Mouse (Mus musculus): Measurements from ENCODE around the gene Abcc4. TPM values are rescaled to one million over a fixed set of nuclear protein-coding genes. Genes with fewer than 3 reads are reported as not detected.

Gene Abcc4
- total and polyA plus RNA-seq, 3 experiments: 10.4 to 28.7 (median 26.5) TPM

DNA sequence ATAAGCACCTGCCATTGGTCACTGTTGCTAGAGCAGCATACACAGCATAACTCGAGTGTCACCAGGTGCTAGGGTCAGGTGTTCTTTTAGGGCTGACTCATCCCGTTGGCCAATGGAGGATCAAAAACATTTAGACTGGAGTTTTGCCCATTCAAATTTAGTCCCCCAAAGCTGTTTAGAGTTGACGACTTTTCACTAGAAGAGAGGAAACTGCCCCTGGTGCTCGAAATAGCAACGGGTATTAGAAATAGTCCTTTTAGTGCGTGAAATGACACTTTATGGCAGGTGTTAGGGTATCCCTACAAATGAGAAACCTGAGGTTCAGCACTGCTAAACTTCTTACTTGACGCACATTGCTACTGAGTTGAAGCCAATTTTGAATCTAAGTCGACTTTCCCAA lies 265.9 kb downstream of the Abcc4 start (continued):
- TF ChIP-seq EP300 (IDR thresholded peaks at IDR 0.05; ENCODE audit: low read length): peak; percentile 67
- no peak for TF ChIP-seq POLR2A (IDR thresholded peaks at IDR 0.05; ENCODE audit: low read depth, low read length)
- TF ChIP-seq ELF1 (IDR thresholded peaks at IDR 0.05; ENCODE audit: low read depth, low read length): no peak
- peak; percentile 85 for TF ChIP-seq MEF2A (IDR thresholded peaks at IDR 0.05; ENCODE audit: borderline replicate concordance, low read depth, low read length)
- TF ChIP-seq CTCF (conservative IDR thresholded peaks at IDR 0.05 in 1 of 2, IDR thresholded peaks at IDR 0.05 in 1 of 2; ENCODE audit: low read depth in 2 of 2, low read length in 2 of 2): no peak

DNA sequence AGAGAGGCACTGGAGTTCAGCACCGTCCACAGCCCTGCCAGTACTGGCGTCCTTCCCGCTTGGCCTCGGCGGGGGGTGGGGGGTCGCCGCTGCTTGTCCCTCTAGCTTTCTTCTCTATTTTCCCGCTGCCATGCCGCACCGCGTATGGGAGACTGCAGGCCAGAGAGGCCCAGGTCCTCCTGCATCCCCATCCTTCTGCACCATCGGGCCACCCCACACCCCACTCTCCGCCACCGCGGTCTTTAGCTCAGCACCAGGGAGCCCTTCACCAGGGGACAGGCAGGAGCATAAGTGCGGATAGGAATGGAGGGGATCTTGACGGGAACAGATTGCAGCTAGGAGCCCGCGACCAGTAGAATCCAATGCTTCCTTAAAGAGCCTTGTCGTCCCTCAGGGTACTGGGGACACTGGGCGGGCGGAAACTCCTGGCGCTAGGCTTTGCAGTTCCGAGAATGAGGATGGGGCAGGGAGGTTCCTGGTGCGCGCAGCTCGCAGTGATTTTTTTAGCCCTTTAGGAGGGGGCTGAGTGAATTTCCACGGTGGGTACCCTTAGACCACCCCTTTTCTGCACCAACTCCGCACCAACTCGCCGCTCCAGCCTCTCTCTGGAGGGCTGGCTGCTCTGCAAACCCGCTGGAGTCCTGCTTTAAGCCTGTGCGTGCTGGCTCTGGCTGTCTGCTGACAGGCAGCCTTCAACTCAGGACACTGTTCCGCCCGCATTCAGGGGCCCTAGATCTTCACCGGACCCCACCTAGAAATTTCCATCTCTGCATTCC lies 268.7 kb downstream of the Abcc4 start:
- Histone ChIP-seq H3K79me2 (replicated peaks; ENCODE audit: control insufficient read depth, extremely low read depth, insufficient read depth, poor library complexity, severe bottlenecking) (no peaks in the 10 kb centered on the region), H3K4me2 (ENCODE audit: insufficient read depth, low read depth, poor library complexity, severe bottlenecking) (no peak overlapping the region), H3K36me3 (replicated peaks in 1 of 2; ENCODE audit: control insufficient read depth in 1 of 2, insufficient read depth in 1 of 2, low read length in 1 of 2) (no peaks in the 10 kb centered on the region), H3K4me1 (ENCODE audit: control insufficient read depth in 1 of 2, insufficient read depth in 2 of 2) (peaks cover 6 to 10% of the 10 kb centered on the region in 2 experiments; a peak in 2 of 4 replicates), H3K4me3 (replicated peaks in 1 of 3; ENCODE audit: low read depth in 2 of 3, low read length in 2 of 3, poor library complexity in 1 of 3) (no peak overlapping the region), H3K27me3 (replicated peaks) (no peaks in the 10 kb centered on the region), H3K9me3 (replicated peaks; ENCODE audit: low read length) (peaks cover 10% of the 10 kb centered on the region), H3K27ac (ENCODE audit: insufficient read depth, low read depth) (no peak overlapping the region), H3K9ac (ENCODE audit: insufficient read depth, low read depth) (no peak overlapping the region)
- no peak for DNase-seq (ENCODE audit: extremely low read depth)
- dilution Hi-C loops (cut with MboI; ENCODE audit: extremely low pct_ligation_motif_present, extremely low pct_unique_long_range_greater_than_20kb, low sequenced_read_pairs): no loop called here
- in situ Hi-C loops (cut with MboI; ENCODE audit: low pct_ligation_motif_present, low pct_unique_long_range_greater_than_20kb, low sequenced_read_pairs): no loop called here
- no peak for TF ChIP-seq GABPA (IDR thresholded peaks at IDR 0.05; ENCODE audit: insufficient replicate concordance, low read depth, low read length)
- TF ChIP-seq JUND (conservative IDR thresholded peaks at IDR 0.05; ENCODE audit: low read depth, low read length): no peak
- TF ChIP-seq MAX (IDR thresholded peaks at IDR 0.05; ENCODE audit: low read length): no peak
- no peak for TF ChIP-seq HCFC1 (IDR thresholded peaks at IDR 0.05; ENCODE audit: low read depth, low read length)
- TF ChIP-seq MXI1 (IDR thresholded peaks at IDR 0.05; ENCODE audit: low read depth, low read length): no peak
- no peak for TF ChIP-seq POLR2AphosphoS2 (IDR thresholded peaks at IDR 0.05; ENCODE audit: low read depth, low read length)
- TF ChIP-seq POLR2A (IDR thresholded peaks at IDR 0.05; ENCODE audit: low read depth, low read length): no peak
- TF ChIP-seq CHD1 (IDR thresholded peaks at IDR 0.05; ENCODE audit: low read depth, low read length): no peak
- TF ChIP-seq ZMIZ1 (IDR thresholded peaks at IDR 0.05; ENCODE audit: low read depth, low read length): no peak
- TF ChIP-seq ZKSCAN1 (IDR thresholded peaks at IDR 0.05; ENCODE audit: borderline replicate concordance, low read depth, low read length): no peak
- TF ChIP-seq MYC (IDR thresholded peaks at IDR 0.05; ENCODE audit: low read depth, low read length): no peak
- TF ChIP-seq NRF1 (IDR thresholded peaks at IDR 0.05; ENCODE audit: low read depth, low read length): no peak
- TF ChIP-seq PAX5 (IDR thresholded peaks at IDR 0.05; ENCODE audit: low read length): no peak
- TF ChIP-seq ZNF384 (IDR thresholded peaks at IDR 0.05; ENCODE audit: low read depth, low read length): no peak
- TF ChIP-seq CTCF (conservative IDR thresholded peaks at IDR 0.05 in 1 of 2, IDR thresholded peaks at IDR 0.05 in 1 of 2; ENCODE audit: low read depth in 2 of 2, low read length in 2 of 2): no peak

DNA sequence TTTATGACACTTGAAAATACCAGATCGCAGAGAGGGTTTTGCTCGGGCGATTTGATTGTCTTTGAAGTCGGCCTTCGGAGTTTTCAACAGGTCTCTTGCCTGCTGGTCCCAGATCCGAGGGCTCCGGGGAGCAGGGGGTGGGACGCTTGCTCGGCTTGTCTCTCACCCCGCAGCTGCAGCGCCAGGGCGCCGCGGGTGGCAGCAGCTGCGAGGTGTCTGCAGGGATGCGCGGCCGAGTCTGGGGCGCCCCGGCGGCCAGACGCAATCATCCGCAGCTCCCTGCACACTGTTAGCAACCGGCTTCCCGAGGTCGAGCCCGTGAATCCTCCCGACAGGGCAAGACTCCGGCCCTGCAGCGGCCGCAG lies 269.2 kb downstream of the Abcc4 start:
- in situ Hi-C loops (cut with MboI; ENCODE audit: low pct_ligation_motif_present, low pct_unique_long_range_greater_than_20kb, low sequenced_read_pairs): no loop called here
- Histone ChIP-seq H3K9ac (ENCODE audit: insufficient read depth, low read depth) (no peak overlapping the region), H3K79me2 (replicated peaks; ENCODE audit: control insufficient read depth, extremely low read depth, insufficient read depth, poor library complexity, severe bottlenecking) (no peaks in the 10 kb centered on the region), H3K9me3 (replicated peaks; ENCODE audit: low read length) (peaks cover 10% of the 10 kb centered on the region), H3K36me3 (replicated peaks in 1 of 2; ENCODE audit: control insufficient read depth in 1 of 2, insufficient read depth in 1 of 2, low read length in 1 of 2) (no peaks in the 10 kb centered on the region), H3K4me3 (replicated peaks in 1 of 3; ENCODE audit: low read depth in 2 of 3, low read length in 2 of 3, poor library complexity in 1 of 3) (no peak overlapping the region), H3K27ac (ENCODE audit: insufficient read depth, low read depth) (no peak overlapping the region), H3K4me2 (ENCODE audit: insufficient read depth, low read depth, poor library complexity, severe bottlenecking) (no peak overlapping the region), H3K4me1 (ENCODE audit: control insufficient read depth in 1 of 2, insufficient read depth in 2 of 2) (peaks cover 6 to 13% of the 10 kb centered on the region in 2 experiments; a peak in 3 of 4 replicates), H3K27me3 (replicated peaks) (no peaks in the 10 kb centered on the region)
- TF ChIP-seq HCFC1 (IDR thresholded peaks at IDR 0.05; ENCODE audit: low read depth, low read length) (no peak), CHD2 (IDR thresholded peaks at IDR 0.05; ENCODE audit: low read length) (no peak), E2F4 (IDR thresholded peaks at IDR 0.05; ENCODE audit: insufficient replicate concordance, low read depth, low read length) (no peak), ZC3H11A (IDR thresholded peaks at IDR 0.05; ENCODE audit: low read depth, low read length) (no peak)
- dilution Hi-C loops (cut with MboI; ENCODE audit: extremely low pct_ligation_motif_present, extremely low pct_unique_long_range_greater_than_20kb, low sequenced_read_pairs): no loop called here
- no peak for DNase-seq (ENCODE audit: extremely low read depth)
